Mouse (Mus musculus) lung, postnatal 0 days (tissue): Measurements from ENCODE around the gene Mettl23.

Source experiments
- CTCF ChIP-seq: IDR thresholded peaks from 2 replicates; pipeline ENCODE4 v1.5.1; 2016; ENCODE audit warnings: antibody characterized with exemption, mild to moderate bottlenecking
- EP300 ChIP-seq: IDR thresholded peaks from 2 replicates; pipeline ENCODE4 v1.6.1; 2016; ENCODE audit warnings: antibody characterized with exemption, mild to moderate bottlenecking, control low read depth

DNA sequence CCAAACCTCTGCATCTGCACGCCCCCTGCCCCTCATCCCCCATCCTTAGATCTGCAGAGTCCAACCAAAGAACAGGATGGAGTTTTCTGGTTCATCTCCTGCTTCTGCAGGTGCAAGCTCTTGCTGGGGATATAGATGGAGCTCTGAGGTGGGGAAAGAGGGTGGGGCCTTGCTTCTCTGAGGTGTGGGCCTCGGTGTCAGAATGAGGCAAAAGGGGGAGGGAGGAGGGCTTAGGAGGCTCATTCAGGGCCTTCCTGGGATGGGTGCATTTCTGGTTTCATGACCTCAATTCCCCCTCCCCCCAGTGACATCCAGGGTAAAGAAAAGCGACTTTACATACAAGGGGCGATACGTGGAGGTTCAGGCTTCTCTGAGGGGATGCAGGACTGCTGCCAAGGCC lies 44.1 kb downstream of the Mettl23 start:
- TF ChIP-seq CTCF (no peak), EP300 (no peak)
